In the genomic region with DNA sequence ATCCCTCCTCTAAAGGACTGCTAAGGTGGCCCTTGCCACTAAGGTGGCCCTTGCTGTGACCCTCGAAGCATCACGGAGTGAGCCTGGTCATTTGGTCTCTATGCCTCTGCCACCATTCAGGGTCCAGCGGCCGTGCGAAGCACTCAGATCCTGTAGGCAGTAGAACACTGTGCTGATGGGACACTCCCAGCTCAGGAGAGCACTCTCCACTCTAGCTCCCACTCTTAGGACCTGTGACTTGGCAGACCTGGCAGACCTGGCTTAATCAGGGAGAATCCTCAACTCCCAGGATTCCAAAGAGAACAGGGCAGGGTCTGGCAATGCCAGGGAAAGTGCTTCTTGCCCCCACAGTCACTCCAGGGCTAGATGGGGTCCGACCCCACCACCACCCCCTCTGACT, we compare ENCODE assay signal across 15 mouse cellular contexts. TPM values are rescaled to one million over a fixed set of nuclear protein-coding genes. Genes with fewer than 3 reads are reported as not detected.
"Had no signal": no experiment of that assay in that cellular context is flagged by ENCODE, and none has a peak within 500 bp of the region (broad histone marks: within the 10 kb centered on the region; RNA-seq: fewer than 3 reads in every experiment).

No protein-coding gene starts in this region.

- H3K4me2 ChIP-seq: lung, embryonic 15.5 days; midbrain, embryonic 11.5 days; midbrain, embryonic 13.5 days; midbrain, embryonic 15.5 days; neural tube, embryonic 12.5 days; stomach, embryonic 15.5 days had no signal

- ATAC-seq: liver, postnatal 0 days; midbrain, embryonic 13.5 days; midbrain, embryonic 15.5 days had no signal

- H3K4me3 ChIP-seq: lung, embryonic 15.5 days; megakaryocyte, embryonic 14.5 days; midbrain, embryonic 13.5 days; midbrain, embryonic 15.5 days; neural tube, embryonic 12.5 days; stomach, embryonic 15.5 days had no signal

- H3K36me3 ChIP-seq: lung, embryonic 15.5 days; midbrain, embryonic 13.5 days; midbrain, embryonic 15.5 days; neural tube, embryonic 12.5 days; stomach, embryonic 15.5 days had no signal

- H3K9ac ChIP-seq: liver, postnatal 0 days; lung, embryonic 15.5 days; midbrain, embryonic 13.5 days; midbrain, embryonic 15.5 days; neural tube, embryonic 12.5 days; stomach, embryonic 15.5 days had no signal

- H3K27me3 ChIP-seq: lung, embryonic 15.5 days; midbrain, embryonic 13.5 days; midbrain, embryonic 15.5 days; neural tube, embryonic 12.5 days; stomach, embryonic 15.5 days had no signal

- H3K27ac ChIP-seq: lung, embryonic 15.5 days; macrophage; midbrain, embryonic 13.5 days; midbrain, embryonic 15.5 days; neural tube, embryonic 12.5 days had no signal

- DNase-seq: liver, postnatal 0 days; lung, adult 2 months; right cerebral cortex, postnatal 14 days; thymus, adult 2 months; thymus, postnatal 25 days; thymus, postnatal 4 days had no signal

- H3K9me3 ChIP-seq: lung, embryonic 15.5 days; megakaryocyte, embryonic 14.5 days; midbrain, embryonic 13.5 days; midbrain, embryonic 15.5 days; neural tube, embryonic 12.5 days; stomach, embryonic 15.5 days had no signal

RNA-seq across cellular contexts. Expression of a gene that starts 58.0 kb away (rescaled TPM):
- total RNA-seq: monocyte, adult 5-6 weeks had no signal
- polyA plus RNA-seq: macrophage had no signal
